Mouse (Mus musculus) heart, postnatal 14 days (tissue): Measurements from ENCODE around the gene Nmur1. TPM values are rescaled to one million over a fixed set of nuclear protein-coding genes. Genes with fewer than 3 reads are reported as not detected.
"Not testable (repeated sequence)": the region's sequence is repeated elsewhere in the genome, so short reads cannot be mapped to it uniquely, and the experiment has no call there.

Source experiments
- DNase-seq, 2 experiments: peaks; one replicate each; pipeline ENCODE4 v3.0.0; 2021 to 2022
- intact Hi-C: fragments of 180-260 bp; cut with DNase I; formaldehyde crosslinking; loops from one replicate; pipeline ENCODE4 v1.15.1; 2025
- microRNA-seq, 2 experiments: library from miRNA; unstranded; fragments of <30 nt; microRNA quantifications; one replicate each; pipeline ENCODE4 v1.2.0; 2021 to 2022
- total RNA-seq, 2 experiments: library from RNA; stranded (reverse); gene quantifications; 2 replicates each; pipeline ENCODE4 v1.2.3; 2021

Nmur1 gene
- total RNA-seq, 2 experiments from 2014 or later = not detected

DNA sequence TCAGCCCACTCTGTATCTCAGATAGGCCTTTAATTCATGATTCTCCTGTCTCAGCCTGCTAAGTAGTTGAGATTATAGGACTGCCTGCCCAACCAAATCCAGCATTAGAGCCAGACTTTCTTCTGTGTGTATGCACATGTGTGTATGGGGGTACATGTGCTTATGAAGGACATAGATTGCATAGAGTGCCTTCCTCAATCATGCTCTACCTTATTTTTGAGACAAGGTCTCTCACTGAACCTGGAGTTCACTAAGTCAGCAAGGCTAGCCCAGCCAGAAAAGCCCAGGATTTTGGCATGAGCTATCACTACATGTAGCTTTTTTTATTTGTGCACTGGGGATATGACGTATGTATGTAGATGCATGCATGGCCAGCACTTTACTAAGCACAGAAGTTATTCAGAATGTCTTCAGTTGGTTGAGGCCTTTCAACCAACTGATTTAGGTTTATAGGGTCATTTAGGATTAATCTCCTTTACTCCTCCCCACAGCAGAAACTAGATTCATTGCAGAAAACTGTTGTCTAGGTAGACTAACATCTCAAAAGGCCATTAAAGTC lies 82.9 kb downstream of the Nmur1 start:
- DNase-seq = no peak
- intact Hi-C loops = loop anchor here (10.0 kb wide), 1 partner anchor 248 kb away; no protein-coding TSS in a partner anchor

DNA sequence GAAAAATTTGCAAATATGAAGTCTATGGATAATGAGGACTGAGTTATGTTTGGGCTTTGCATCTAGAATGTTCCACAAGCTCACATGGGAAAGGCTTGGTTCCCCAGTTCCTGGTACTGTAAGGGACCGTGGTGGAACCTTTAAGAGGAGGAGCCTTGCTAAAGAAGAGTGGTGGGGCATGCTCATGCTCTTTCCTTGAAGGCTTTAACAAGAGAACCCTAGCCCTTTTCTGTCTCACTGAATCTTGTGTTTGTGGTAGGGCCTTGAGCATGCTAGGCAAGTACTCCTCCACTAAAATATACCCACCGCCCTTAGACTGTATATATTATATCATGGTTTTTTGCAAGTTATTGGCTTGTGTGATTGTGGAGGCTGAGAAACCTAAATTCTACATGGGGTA lies 83.7 kb downstream of the Nmur1 start:
- DNase-seq = no peak
- intact Hi-C loops = loop anchor here (10.0 kb wide), 1 partner anchor 248 kb away; no protein-coding TSS in a partner anchor

DNA sequence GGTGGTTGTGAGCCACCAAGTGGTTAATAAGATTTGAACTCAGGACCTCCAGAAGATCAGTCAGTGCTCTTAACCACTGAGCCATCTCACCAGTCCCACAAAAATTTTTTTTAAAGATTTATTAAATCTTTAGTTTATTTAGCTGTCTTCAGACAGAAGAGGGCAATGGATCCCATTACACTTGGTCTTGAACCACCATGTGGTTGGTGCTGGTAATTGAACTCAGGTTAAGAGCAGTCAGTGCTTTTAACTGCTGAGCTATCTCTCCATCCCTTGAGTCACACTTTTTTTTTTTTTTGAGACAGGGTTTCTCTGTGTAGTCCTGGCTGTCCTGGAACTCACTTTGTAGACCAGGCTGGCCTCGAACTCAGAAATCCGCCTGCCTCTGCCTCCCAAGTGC lies 84.9 kb downstream of the Nmur1 start:
- not testable (repeated sequence) for DNase-seq
- intact Hi-C loops = loop anchor here (10.0 kb wide), 1 partner anchor 246 kb away; no protein-coding TSS in a partner anchor

DNA sequence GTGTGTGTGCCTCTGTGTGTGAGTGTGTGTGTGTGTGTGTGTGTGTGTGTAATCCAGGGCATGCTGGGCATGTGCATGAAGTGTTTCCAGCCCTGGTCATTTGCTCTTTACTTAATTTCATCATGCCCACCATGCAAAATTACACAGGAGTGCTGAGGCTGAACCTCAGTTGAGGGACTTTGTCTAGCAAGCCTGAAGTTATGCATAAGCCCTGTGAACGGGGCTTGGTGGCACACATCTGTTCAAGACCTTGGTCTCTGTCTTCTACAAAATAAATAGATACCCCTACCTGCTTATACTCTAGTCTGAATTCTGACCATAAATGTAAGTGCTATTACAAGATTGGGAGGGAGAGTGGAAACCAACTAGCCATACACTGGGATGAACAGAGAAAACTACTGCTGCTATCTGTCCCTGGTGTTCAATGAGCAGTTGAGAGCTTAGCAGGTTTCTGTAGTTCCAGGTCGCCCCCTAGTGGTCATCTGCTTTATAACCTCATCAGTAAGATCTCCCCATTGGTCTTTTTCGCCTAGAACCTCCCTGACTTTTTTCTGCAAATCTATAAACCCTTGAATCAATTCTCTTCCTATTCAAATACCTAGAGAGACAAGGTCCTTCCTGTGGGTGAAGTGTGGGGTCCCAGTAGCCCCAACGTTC lies 86.7 kb downstream of the Nmur1 start:
- peak; percentile 80 to 88 for DNase-seq
- intact Hi-C loops = loop anchor here (1.0 kb wide), 2 partner anchors 125 to 160 kb away; no protein-coding TSS in a partner anchor

DNA sequence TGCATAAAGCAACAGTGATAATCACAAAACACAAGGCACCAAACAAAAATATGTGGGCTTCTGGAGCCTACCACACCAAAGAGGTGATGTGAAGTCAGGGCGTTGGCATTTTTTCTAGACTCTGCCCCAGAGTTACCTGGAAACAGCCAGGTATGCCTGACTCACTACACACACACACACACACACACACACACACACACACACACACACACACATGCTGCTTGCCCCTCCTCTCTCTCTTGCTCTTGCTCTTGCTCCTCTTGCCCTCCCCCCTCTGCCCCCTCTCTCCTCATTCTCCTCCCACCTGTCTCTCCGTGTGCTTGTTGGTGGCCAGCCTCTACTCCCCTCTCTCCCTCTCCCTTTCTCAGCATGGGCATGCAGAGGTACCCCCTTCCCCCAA lies 89.7 kb downstream of the Nmur1 start:
- intact Hi-C loops = no loop called here
- no peak for DNase-seq

Small RNAs within 50 kb of the gene (microRNA-seq; reads per million reads assigned to microRNA genes)
- 24.2 to 72.7 reads per million in 2 experiments for gene mmu-mir-3535

Other genes starting within 250 kb of the Nmur1 start
- under 1 TPM; 0.54 to 0.57 TPM for gene B3gnt7, start 123.4 kb downstream of the Nmur1 start, total RNA-seq
- gene Ncl, start 66.8 kb downstream of the Nmur1 start, total RNA-seq = 100 to 1,000 TPM; 122 to 125 TPM
- not detected for gene Tex44, start 101 bp upstream of the Nmur1 start, total RNA-seq
- 100 to 1,000 TPM; 290 to 401 TPM for gene Ptma, start 100.5 kb upstream of the Nmur1 start, total RNA-seq
- gene Pde6d, start 156.4 kb upstream of the Nmur1 start, total RNA-seq = 10 to 100 TPM; 40.3 to 44.5 TPM
- 10 to 100 TPM; 10.8 to 11.5 TPM for gene Cops7b, start 156.7 kb upstream of the Nmur1 start, total RNA-seq
- gene Nppc, start 244.3 kb upstream of the Nmur1 start, total RNA-seq = under 1 TPM; 0.62 to 0.63 TPM